Mouse (Mus musculus) heart, adult 8-10 months (tissue): Measurements from ENCODE around the gene Pacsin1. TPM values are rescaled to one million over a fixed set of nuclear protein-coding genes. Genes with fewer than 3 reads are reported as not detected.

Source experiments
- DNase-seq: peaks from one replicate; pipeline ENCODE4 v3.0.0; 2022; ENCODE audit warnings: low spot score
- total RNA-seq, 4 experiments: library from RNA; stranded (reverse); gene quantifications; 2 replicates each; pipeline ENCODE4 v1.2.4; 2022

The Pacsin1 gene
- total RNA-seq, 4 experiments from 2014 or later: 0.09 to 0.85 (median 0.39) TPM

- no peak for DNase-seq
Measured at GRCm38 (mm10) chr17:27677756-27678155, 22.4 kb downstream of the Pacsin1 start.

DNA sequence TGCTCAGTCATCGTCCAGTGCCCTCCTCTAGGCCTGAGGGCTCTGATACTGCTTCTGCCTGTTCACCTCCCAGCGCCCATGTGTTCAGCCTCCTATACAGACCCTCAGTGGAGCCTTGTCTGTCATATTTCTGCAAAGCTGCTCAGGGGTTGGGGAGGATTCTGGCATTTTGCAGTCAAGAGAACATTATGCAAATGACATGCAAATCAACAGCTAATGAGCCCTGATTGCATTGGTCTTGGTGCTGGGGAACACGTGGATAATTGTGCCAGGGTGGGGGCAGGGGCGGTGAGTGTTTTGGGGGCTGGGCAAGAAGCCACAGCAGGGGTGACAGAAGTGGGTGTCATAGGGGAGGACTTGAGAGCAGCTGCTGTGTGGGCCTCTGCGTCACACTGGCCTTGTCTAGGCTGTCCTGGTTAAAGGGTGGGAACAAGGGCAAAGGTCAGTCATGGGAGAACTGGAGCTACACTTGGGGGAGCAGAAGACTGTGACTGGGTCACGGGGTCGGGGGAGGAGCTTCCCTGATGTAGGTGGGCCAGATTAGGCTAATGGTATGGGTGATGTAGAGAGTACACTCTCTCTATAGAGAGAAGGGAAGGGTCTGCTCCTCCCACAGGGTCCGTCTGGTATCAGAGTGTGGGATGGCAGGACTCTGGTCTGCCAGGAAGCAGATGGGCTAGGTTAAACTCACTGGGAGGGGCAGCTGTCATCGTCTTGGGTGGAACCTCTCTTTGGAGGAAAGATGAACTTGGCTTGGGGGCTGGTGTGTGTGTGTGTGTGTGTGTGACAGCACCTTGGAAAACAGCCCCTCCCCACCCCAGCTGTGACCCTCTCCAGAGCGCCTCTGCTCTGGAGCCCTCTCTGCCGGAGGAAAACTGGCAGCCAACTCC is 23.9 kb downstream of the Pacsin1 start:
- DNase-seq: no peak

GRCm38 (mm10) chr17:27684886-27685549 is 29.7 kb downstream of the Pacsin1 start:
- no peak for DNase-seq

DNA sequence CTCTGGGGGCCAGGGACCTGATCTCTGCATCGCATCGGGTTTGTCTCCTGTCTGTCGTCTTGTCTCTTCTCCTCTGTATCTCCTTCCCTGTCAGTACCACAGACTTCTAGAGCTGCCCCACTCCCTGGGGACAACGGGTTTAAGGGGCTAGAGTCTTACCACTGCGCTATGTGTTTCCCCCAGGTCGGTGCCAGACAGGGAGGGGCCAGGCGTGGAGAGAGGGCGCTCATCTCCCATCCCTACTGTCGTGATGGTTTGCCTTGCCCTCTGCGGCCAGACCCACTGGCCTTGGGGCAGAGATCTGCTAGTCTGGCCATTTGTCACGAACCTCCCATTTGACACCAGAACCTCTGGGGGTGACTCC is 30.2 kb downstream of the Pacsin1 start:
- no peak for DNase-seq

DNA sequence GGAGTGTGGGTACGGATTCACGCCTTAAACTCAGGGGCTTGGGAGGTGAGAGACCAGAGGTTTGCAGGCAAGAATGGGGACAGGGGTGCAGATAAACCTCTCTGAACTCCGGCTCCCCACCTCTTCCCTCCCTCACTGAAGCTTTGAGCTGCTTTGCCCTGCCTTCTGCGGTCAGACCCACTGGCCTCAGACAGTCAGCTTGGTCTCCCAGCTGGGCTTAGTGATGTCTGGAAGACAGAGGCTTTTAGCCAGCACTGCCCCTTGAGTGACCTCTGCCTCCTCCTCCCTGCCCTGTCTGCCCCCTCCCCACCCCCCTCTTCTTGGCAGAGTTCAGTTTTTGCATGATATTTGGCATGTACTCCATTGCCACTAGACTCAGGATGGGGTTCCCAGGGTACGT is 31.1 kb downstream of the Pacsin1 start:
- no peak for DNase-seq

GRCm38 (mm10) chr17:27690993-27691693 is 35.8 kb downstream of the Pacsin1 start:
- DNase-seq: no peak

GRCm38 (mm10) chr17:27699641-27700244 is 44.4 kb downstream of the Pacsin1 start:
- no peak for DNase-seq

DNA sequence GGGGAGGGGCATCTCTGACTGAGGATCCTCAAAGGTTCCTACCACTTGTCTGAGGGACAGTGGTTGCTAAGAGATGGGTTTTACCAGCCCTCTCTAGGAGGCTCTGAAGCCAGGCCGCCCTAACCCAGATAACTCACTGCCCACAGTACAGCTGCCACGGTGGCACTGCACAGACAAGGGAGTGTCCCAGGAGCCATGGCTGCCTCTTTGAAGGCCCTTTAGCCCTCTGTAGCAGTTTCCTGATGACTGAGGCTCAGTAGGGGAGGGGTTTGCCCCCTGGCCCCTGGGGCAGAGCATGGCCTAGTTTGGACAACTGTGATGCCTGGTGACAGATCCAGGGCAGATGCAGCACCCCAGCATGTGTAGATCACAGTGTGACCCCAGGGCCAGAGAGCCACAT is 45.5 kb downstream of the Pacsin1 start:
- DNase-seq: no peak

- DNase-seq: no peak
Measured at GRCm38 (mm10) chr17:27701856-27702255, 46.5 kb downstream of the Pacsin1 start.

- DNase-seq: no peak
Measured at GRCm38 (mm10) chr17:27702518-27702917, 47.2 kb downstream of the Pacsin1 start.

DNA sequence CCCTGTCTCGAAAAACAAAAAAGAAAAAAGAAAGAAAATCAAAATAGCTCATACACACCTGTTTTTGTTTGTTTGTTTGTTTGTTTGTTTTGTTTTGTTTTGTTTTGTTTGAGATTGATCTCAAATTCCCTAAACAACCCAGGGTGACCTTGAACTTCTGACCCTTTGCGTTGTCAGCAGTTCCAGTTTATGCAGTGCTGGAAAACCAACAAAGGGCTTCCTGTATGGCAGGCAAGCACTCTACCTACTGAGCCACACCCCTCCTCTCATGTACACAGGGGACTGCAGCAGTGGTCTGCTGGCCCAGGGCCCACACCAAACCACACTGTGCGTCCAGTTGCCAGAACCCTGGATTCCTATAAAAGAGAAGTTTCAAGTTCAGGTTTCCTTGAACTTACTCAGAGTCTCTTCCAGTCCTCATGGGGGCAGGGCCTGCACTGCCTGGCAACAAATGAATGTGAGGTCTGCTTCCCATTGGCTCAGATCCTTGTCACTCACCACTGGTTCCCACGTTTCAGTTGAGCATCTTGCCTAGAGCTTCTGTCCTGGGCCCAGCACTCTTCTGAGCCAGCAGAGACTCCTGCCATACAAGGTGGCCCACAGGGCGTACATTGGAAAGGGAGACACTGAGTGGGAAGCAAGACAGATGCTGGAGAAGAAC is 48.8 kb downstream of the Pacsin1 start:
- DNase-seq: no peak

- DNase-seq: no peak
Measured at GRCm38 (mm10) chr17:27705661-27706060, 50.4 kb downstream of the Pacsin1 start.

- no peak for DNase-seq
Measured at GRCm38 (mm10) chr17:27707954-27708661, 52.8 kb downstream of the Pacsin1 start.

- DNase-seq: no peak
Measured at GRCm38 (mm10) chr17:27709650-27710049, 54.3 kb downstream of the Pacsin1 start.

GRCm38 (mm10) chr17:27712832-27713231 is 57.5 kb downstream of the Pacsin1 start:
- DNase-seq: no peak

GRCm38 (mm10) chr17:27716804-27717203 is 61.5 kb downstream of the Pacsin1 start:
- DNase-seq: no peak

DNA sequence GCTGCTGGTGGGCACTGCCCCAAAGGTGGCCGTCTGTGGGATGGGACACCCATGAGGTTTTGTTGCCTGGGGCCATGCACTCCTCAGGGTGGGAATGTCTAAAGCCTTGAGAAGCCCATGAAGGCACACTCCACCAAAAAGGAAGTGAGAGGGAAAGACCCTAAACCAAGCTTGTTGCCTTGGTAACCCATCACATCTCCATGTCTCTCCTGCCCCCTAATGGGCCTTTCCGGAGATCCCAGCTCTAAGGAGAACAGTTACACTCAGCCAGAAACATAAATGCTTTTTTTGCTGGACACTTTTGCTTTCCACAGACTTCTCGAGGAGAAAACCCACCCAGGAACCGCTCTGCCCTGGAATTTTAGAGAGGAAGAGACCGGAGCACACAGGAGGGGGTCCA is 62.9 kb downstream of the Pacsin1 start:
- no peak for DNase-seq

DNA sequence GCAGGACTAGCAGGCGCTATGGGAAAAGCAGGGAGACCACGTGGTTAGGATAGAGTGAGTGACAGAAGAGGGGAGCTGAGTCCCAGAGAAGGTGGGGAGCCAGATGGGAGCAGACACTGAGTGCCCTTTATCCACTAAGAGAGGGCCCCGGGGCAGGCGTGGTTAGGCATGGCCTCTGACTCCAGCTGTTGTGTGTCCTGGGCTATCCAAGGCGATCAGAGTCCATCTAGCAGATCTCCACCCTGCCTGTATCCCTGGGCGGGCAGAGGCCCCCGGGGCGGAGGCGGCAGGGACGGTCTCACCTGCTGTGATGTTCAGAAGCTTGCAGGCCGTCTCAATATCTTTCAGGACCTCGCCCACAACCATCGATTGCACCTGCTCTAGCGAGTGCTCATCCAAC is 64.4 kb downstream of the Pacsin1 start:
- no peak for DNase-seq

DNA sequence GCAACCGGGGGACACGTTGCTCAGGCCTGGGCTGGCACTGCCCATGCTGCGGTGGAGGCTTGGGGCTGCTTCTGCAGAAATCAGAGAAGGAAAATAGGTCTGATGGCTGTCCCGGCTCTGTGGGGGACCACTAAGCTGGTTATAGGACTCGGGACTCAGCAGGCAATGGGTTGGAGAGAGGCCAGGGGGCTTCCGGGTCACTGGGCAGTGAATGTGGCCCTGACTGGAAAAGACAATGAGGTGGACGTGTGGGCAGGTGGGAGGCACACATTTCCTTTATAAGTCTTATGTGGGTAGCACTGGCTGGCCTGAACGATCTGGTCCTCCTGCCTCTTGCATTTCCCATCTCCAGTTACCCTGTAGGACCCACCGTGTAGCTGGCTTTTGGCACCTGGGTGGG is 65.0 kb downstream of the Pacsin1 start:
- no peak for DNase-seq

GRCm38 (mm10) chr17:27721125-27721664 is 65.9 kb downstream of the Pacsin1 start:
- no peak for DNase-seq

GRCm38 (mm10) chr17:27724327-27724726 is 69.0 kb downstream of the Pacsin1 start:
- no peak for DNase-seq
